Mouse (Mus musculus) neural tube, embryonic 13.5 days (tissue): ENCODE measurements around the gene Gm21258. TPM values are rescaled to one million over a fixed set of nuclear protein-coding genes. Genes with fewer than 3 reads are reported as not detected.
"Not testable (repeated sequence)": the region's sequence is repeated elsewhere in the genome, so short reads cannot be mapped to it uniquely, and the experiment has no call there.

Experiments used
- ATAC-seq: fragments of 200-750 bp; cut with Nextera tagmentation; 2 replicates; pipeline ENCODE4 v1.8.0; 2017; ENCODE audit warnings: low read depth, mild to moderate bottlenecking, moderate TSS enrichment, moderate library complexity
- H3K27ac ChIP-seq: fragments of 300-500 bp; sonication (generic); replicated peaks from 2 replicates; pipeline ENCODE4 v1.5.1; 2015; ENCODE audit warnings: moderate library complexity, mild to moderate bottlenecking, inconsistent platforms
- H3K27me3 ChIP-seq: fragments of 300-500 bp; sonication (generic); 2 replicates; pipeline ENCODE4 v1.6.1; 2015; ENCODE audit warnings: mild to moderate bottlenecking, inconsistent platforms
- H3K36me3 ChIP-seq: fragments of 300-500 bp; sonication (generic); 2 replicates; pipeline ENCODE4 v1.6.1; 2015; ENCODE audit warnings: mild to moderate bottlenecking, inconsistent platforms
- H3K4me1 ChIP-seq: fragments of 300-500 bp; sonication (generic); replicated peaks from 2 replicates; pipeline ENCODE4 v1.6.1; 2015; ENCODE audit warnings: inconsistent platforms
- H3K4me2 ChIP-seq: fragments of 300-500 bp; sonication (generic); 2 replicates; pipeline ENCODE4 v1.6.1; 2015; ENCODE audit warnings: inconsistent platforms, mild to moderate bottlenecking, moderate library complexity
- H3K4me3 ChIP-seq: fragments of 300-500 bp; sonication (generic); 2 replicates; pipeline ENCODE4 v1.5.1; 2015; ENCODE audit warnings: mild to moderate bottlenecking, inconsistent platforms
- H3K9ac ChIP-seq: fragments of 300-500 bp; sonication (generic); 2 replicates; pipeline ENCODE4 v1.6.1; 2015; ENCODE audit warnings: moderate library complexity, mild to moderate bottlenecking, inconsistent platforms
- H3K9me3 ChIP-seq: fragments of 300-500 bp; sonication (generic); 2 replicates; pipeline ENCODE4 v1.6.1; 2016; ENCODE audit warnings: inconsistent platforms
- WGBS: fragments of 180-500 bp; shearing (Covaris S2); methylation state at CpG from one replicate; pipeline ENCODE4 v1.1.7; 2015; 5-methylcytosine and 5-hydroxymethylcytosine counted together
- polyA plus RNA-seq: library from polyadenylated mRNA; unstranded; fragments of >200 nt; fragmentation: Nextera tagmentation; extraction: Ambion mirVana; gene quantifications from 2 replicates; pipeline ENCODE4 v1.2.1, GENCODE M21; 2015

Gm21258 gene
- polyA plus RNA-seq, result not detected in 2 replicates

GRCm38 (mm10) chrY:52779740-52780139, at the start of gene Gm21258:
Gene Gm21258 (plus strand): TSS chrY:52780040.
- not testable (repeated sequence) for H3K4me1 ChIP-seq, H3K9me3 ChIP-seq
- no CpG with 5 or more reads among the region's 6 CpGs for WGBS

More at GRCm38 (mm10) chrY:52779740-52780139, at the start of gene Gm21258:
- H3K27ac ChIP-seq, H3K4me2 ChIP-seq, H3K27me3 ChIP-seq, ATAC-seq, H3K4me3 ChIP-seq, H3K9ac ChIP-seq, H3K36me3 ChIP-seq: not testable (repeated sequence)
